Mouse (Mus musculus) neutrophil, adult 83 days (primary cell): ENCODE measurements around the gene Cdh7. TPM values are rescaled to one million over a fixed set of nuclear protein-coding genes. Genes with fewer than 3 reads are reported as not detected.

Experiments used
- total RNA-seq, 2 experiments: library from RNA; stranded (reverse); gene quantifications; one replicate each; pipeline ENCODE4 v1.2.4; 2023

Gene Cdh7
- not detected for total RNA-seq

GRCm38 (mm10) chr1:109982064-109982808, at the start of gene Cdh7:
Gene Cdh7, plus strand, starts transcription at chr1:109982431.

